Mouse (Mus musculus) megakaryocyte, embryonic 14.5 days (primary cell): Measurements from ENCODE around the gene Prickle4. TPM values are rescaled to one million over a fixed set of nuclear protein-coding genes. Genes with fewer than 3 reads are reported as not detected.
A peak's percentile ranks its signal among the peaks of the same experiment; 100 is the strongest.
"Not testable (repeated sequence)": the region's sequence is repeated elsewhere in the genome, so short reads cannot be mapped to it uniquely, and the experiment has no call there.

Experiments
- H3K27me3 ChIP-seq: replicated peaks from 2 replicates; pipeline ENCODE3; 2012; ENCODE audit warnings: inconsistent platforms
- H3K36me3 ChIP-seq: replicated peaks from 2 replicates; pipeline ENCODE3; 2012; ENCODE audit warnings: low read length, inconsistent platforms, mixed read lengths
- H3K4me1 ChIP-seq: 2 replicates; pipeline ENCODE4 v1.6.1; 2012; ENCODE audit warnings: inconsistent platforms
- H3K4me3 ChIP-seq: replicated peaks from 2 replicates; pipeline ENCODE3; 2012; ENCODE audit warnings: moderate library complexity, mild to moderate bottlenecking, inconsistent platforms
- H3K9me3 ChIP-seq: 2 replicates; pipeline ENCODE4 v1.6.1; 2012; ENCODE audit warnings: inconsistent platforms
- FLI1 ChIP-seq: IDR thresholded peaks from 2 replicates; pipeline ENCODE4 v1.6.1; 2012; ENCODE audit warnings: low read length, inconsistent platforms, mixed read lengths
- GATA1 ChIP-seq: IDR thresholded peaks from 3 replicates; pipeline ENCODE4 v1.6.1; 2012; ENCODE audit warnings: mixed read lengths, low read length, inconsistent platforms, borderline replicate concordance
- polyA plus RNA-seq: library from polyadenylated mRNA; stranded (reverse); fragments of >175 nt; gene quantifications from 2 replicates; pipeline ENCODE4 v1.2.3, GENCODE M21; 2012; ENCODE audit warnings: low replicate concordance; ENCODE audit not compliant: insufficient read depth

Gene Prickle4
- polyA plus RNA-seq, 1 experiment: 3.4 TPM

GRCm38 (mm10) chr17:47672311-47673111 lies 22.0 kb downstream of the Prickle4 start:
- H3K4me3 ChIP-seq: peak overlapping the region; percentile 88

GRCm38 (mm10) chr17:47671988-47672310 lies 22.6 kb downstream of the Prickle4 start:
- no peaks in the 10 kb centered on the region for H3K9me3 ChIP-seq
- no peak for TF ChIP-seq FLI1
- no peak for TF ChIP-seq GATA1
- peaks cover 13% of the 10 kb centered on the region for H3K36me3 ChIP-seq
- peaks cover 20% of the 10 kb centered on the region for H3K27me3 ChIP-seq
- H3K4me1 ChIP-seq: peaks cover 30% of the 10 kb centered on the region
- H3K4me3 ChIP-seq: peak overlapping the region; percentile 88

More at GRCm38 (mm10) chr17:47672311-47673111, 22.0 kb downstream of the Prickle4 start:
- H3K27me3 ChIP-seq: peaks cover 20% of the 10 kb centered on the region
- TF ChIP-seq FLI1: no peak
- TF ChIP-seq GATA1: no peak
- H3K9me3 ChIP-seq: no peaks in the 10 kb centered on the region
- H3K36me3 ChIP-seq: peaks cover 13% of the 10 kb centered on the region
- peaks cover 30% of the 10 kb centered on the region for H3K4me1 ChIP-seq

GRCm38 (mm10) chr17:47669166-47669565 lies 25.4 kb downstream of the Prickle4 start:
- H3K9me3 ChIP-seq: no peaks in the 10 kb centered on the region
- peaks cover 13% of the 10 kb centered on the region for H3K36me3 ChIP-seq
- TF ChIP-seq GATA1: no peak
- TF ChIP-seq FLI1: no peak
- H3K4me1 ChIP-seq: peaks cover 32% of the 10 kb centered on the region
- H3K4me3 ChIP-seq: no peak overlapping the region
- H3K27me3 ChIP-seq: peaks cover 20% of the 10 kb centered on the region

DNA sequence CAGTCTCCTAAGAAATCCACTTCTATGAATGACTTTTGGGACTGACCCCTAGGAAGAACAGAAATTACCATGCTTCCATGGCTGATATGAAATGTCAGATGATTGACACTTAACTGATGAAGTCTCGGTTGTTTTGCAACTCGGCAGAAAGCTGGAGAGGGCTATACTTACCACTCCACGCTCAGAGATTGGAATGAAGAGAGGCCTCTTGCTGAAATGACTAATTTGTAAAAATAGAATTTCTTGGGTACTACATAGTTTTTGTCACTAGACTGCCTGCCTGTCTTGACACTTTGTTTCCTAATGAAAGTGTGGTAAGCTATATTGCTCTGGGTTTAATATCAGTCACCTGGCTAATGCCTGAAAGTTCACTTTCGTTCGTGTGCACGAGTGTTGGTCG lies 30.1 kb downstream of the Prickle4 start:
- TF ChIP-seq FLI1: no peak
- TF ChIP-seq GATA1: no peak
- Histone ChIP-seq H3K36me3 (no peaks in the 10 kb centered on the region), H3K4me1 (peaks cover 17% of the 10 kb centered on the region), H3K9me3 (no peaks in the 10 kb centered on the region), H3K27me3 (no peaks in the 10 kb centered on the region), H3K4me3 (no peak overlapping the region)

DNA sequence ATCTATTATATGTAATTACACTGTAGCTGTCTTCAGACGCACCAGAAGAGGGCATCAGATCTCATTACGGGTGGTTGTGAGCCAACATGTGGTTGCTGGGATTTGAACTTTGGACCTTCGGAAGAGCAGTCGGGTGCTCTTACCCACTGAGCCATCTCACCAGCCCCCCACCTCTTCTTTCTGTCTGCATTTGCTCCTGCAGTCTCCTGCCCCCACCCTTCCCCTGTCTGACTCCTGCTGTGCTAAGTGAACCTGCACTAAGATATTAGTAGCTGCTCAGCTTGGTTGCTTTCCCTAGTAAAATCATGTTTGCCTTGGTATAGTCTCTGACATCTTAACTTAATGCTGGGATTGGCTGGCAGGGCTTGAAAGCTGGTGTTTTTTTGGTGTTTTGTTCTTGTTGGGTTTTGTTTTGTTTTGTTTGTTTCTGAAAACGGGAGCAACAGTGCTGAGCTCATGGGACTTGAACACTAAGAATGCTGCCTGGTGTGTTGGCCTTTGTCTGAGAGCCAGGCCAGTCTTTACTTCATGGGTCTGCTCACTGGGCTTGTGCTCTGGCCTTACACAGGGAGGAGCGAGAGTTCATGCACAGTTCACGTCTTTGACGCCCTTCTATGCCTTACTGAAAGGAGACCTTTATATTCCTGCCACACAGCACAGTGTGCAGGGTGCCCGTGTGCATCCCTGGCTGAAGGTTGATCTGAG lies 31.4 kb downstream of the Prickle4 start:
- H3K4me3 ChIP-seq: no peak overlapping the region
- H3K9me3 ChIP-seq: no peaks in the 10 kb centered on the region
- TF ChIP-seq FLI1: no peak
- no peak for TF ChIP-seq GATA1
- no peaks in the 10 kb centered on the region for H3K36me3 ChIP-seq
- H3K27me3 ChIP-seq: no peaks in the 10 kb centered on the region
- H3K4me1 ChIP-seq: peaks cover 25% of the 10 kb centered on the region

- Histone ChIP-seq H3K9me3 (no peaks in the 10 kb centered on the region), H3K36me3 (no peaks in the 10 kb centered on the region)
Measured at GRCm38 (mm10) chr17:47658741-47659243, 35.7 kb downstream of the Prickle4 start.

GRCm38 (mm10) chr17:47657901-47658300 lies 36.6 kb downstream of the Prickle4 start:
- TF ChIP-seq FLI1: no peak
- no peak for TF ChIP-seq GATA1
- Histone ChIP-seq H3K27me3 (no peaks in the 10 kb centered on the region), H3K9me3 (no peaks in the 10 kb centered on the region), H3K4me3 (no peak overlapping the region), H3K4me1 (peaks cover 14% of the 10 kb centered on the region), H3K36me3 (no peaks in the 10 kb centered on the region)

More at GRCm38 (mm10) chr17:47658741-47659243, 35.7 kb downstream of the Prickle4 start:
- no peak for TF ChIP-seq FLI1
- no peak for TF ChIP-seq GATA1
- Histone ChIP-seq H3K27me3 (no peaks in the 10 kb centered on the region), H3K4me1 (peaks cover 14% of the 10 kb centered on the region), H3K4me3 (no peak overlapping the region)

DNA sequence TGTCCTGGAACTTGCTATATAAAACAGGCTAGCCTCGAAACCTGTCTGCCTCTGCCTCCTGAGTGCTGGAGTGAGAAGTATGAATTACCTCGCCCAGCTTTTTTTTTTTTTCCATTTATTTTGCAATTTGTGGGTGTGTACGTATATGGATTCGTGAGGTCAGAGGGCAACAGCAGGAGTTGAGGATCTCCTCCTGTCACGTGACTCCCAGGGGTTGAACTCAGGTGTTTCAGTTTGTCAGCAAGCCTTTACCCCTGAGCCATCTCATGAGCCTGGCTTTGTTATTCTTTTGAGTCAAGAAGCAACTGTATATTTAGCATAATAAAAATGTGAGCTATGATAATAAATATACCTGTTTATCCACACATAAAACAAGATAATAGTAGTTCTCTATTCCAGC lies 38.8 kb downstream of the Prickle4 start:
- peaks cover 14% of the 10 kb centered on the region for H3K4me1 ChIP-seq

GRCm38 (mm10) chr17:47654346-47654745 lies 40.2 kb downstream of the Prickle4 start:
- H3K9me3 ChIP-seq, H3K4me3 ChIP-seq, H3K4me1 ChIP-seq, H3K27me3 ChIP-seq, H3K36me3 ChIP-seq: not testable (repeated sequence)

More for the DNA sequence above, 38.8 kb downstream of the Prickle4 start:
- no peaks in the 10 kb centered on the region for H3K27me3 ChIP-seq
- no peak overlapping the region for H3K4me3 ChIP-seq
- H3K9me3 ChIP-seq: no peaks in the 10 kb centered on the region
- TF ChIP-seq FLI1: no peak
- no peak for TF ChIP-seq GATA1
- no peaks in the 10 kb centered on the region for H3K36me3 ChIP-seq

- TF ChIP-seq FLI1: no peak
- no peak for TF ChIP-seq GATA1
- no peaks in the 10 kb centered on the region for H3K36me3 ChIP-seq
- no peak overlapping the region for H3K4me3 ChIP-seq
Measured at GRCm38 (mm10) chr17:47651953-47652352, 42.6 kb downstream of the Prickle4 start.

More at GRCm38 (mm10) chr17:47651953-47652352, 42.6 kb downstream of the Prickle4 start:
- Histone ChIP-seq H3K9me3 (no peaks in the 10 kb centered on the region), H3K27me3 (no peaks in the 10 kb centered on the region), H3K4me1 (peaks cover 3% of the 10 kb centered on the region; the same call in 1 of the 2 replicates)
